Mouse (Mus musculus): ENCODE data around the gene Slc25a51.

Slc25a51 gene

DNA sequence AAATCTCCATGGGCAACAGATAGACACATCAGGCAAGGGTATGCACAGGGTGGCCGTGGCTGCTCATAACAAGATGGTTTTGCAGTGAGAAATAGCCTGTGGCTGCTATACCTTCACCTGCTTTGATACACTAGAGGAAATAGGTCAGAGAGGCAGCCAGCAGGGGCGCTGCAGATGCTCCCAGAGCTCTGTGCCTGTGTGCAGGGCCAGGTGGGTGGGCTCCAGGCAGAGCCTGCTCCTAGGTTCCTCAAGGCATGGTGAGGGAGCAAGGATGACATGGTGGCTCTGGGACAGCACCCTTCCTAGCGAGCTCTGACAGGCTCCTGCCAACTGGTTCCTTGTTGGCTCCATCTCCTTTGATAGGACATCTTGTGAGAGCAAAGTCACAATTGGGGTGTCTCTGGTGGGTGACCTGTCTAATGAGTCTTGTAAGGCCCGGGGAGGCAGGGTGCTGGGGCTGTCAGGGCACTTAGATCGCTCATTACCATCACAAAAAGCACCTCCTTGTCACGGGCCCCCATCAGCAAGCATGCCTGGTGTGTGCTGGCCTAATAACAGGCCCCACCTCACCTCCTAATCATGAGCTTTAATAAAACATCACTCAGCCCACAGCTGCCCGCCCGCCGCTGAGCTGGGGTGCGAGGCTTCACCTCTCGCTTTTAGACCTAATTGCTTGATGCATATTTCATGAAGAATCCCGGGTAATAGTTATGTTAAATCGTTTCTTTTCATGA is 18.3 kb upstream of the Slc25a51 start:
- in situ Hi-C loops (cut with MseI, MboI) = loop anchor here in 1 of 2 experiments (10.0 kb wide), 2 partner anchors 98 to 188 kb away; no protein-coding TSS in a partner anchor

GRCm38 (mm10) chr4:45423406-45423805 is 14.8 kb upstream of the Slc25a51 start:
- in situ Hi-C loops (cut with MseI, MboI) = loop anchor here in 1 of 2 experiments (10.0 to 25.0 kb wide), 3 partner anchors 101 to 389 kb away; no protein-coding TSS in a partner anchor

- in situ Hi-C loops (cut with MseI, MboI) = loop anchor here in 1 of 2 experiments (10.0 to 25.0 kb wide), 3 partner anchors 102 to 390 kb away; no protein-coding TSS in a partner anchor
These were observed 14.1 kb upstream of the Slc25a51 start for GRCm38 (mm10) chr4:45422640-45423039.

DNA sequence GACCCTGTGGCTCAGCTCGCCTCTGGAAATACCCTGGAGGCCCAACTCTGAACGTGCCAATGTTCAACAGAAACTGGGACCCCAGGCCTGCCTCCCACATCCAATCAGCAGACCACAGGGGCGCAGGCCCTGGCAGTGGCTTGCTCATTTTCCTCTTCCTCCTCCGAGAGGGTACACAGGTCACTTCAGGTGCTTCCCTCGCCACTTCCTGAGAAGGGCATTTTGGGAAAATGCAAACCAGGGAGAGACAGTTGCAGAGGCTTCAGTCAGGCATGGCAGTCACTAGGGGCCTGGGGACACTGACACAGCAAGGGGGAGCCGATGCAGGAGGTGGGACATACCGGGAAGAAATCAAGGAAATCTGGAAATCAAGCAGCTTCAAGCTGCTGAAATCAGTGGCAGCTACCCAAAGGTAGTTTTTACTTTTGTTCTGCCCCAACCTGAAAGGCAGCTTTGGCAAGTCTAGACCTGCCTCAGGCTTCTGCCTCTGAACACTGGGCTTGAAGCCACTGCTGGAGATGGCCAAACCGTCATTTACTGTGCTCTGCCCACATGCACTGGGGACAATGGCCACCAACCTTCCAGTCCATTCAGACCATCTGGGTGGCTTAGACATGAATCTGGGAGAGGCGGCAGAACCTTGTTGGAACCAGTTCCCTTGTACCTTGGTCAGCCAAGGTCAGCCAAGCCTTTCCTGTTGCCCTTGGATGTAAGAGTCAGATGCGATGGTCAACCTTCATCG is 13.1 kb upstream of the Slc25a51 start:
- in situ Hi-C loops (cut with MseI, MboI) = loop anchor here in 1 of 2 experiments (10.0 to 25.0 kb wide), 3 partner anchors 103 to 391 kb away; no protein-coding TSS in a partner anchor

GRCm38 (mm10) chr4:45420733-45421132 is 12.2 kb upstream of the Slc25a51 start:
- in situ Hi-C loops (cut with MseI, MboI) = loop anchor here in 1 of 2 experiments (10.0 to 25.0 kb wide), 3 partner anchors 104 to 392 kb away; no protein-coding TSS in a partner anchor

GRCm38 (mm10) chr4:45419051-45419450 is 10.5 kb upstream of the Slc25a51 start:
- in situ Hi-C loops (cut with MseI, MboI) = loop anchor here (5.0 to 25.0 kb wide), 3 partner anchors 113 to 393 kb away; partner anchors contain the start of gene Shb (in 1 of the 2)

GRCm38 (mm10) chr4:45418229-45418950 is 9.8 kb upstream of the Slc25a51 start:
- in situ Hi-C loops (cut with MseI, MboI) = loop anchor here (5.0 to 25.0 kb wide), 3 partner anchors 114 to 394 kb away; partner anchors contain the start of gene Shb (in 1 of the 2)

DNA sequence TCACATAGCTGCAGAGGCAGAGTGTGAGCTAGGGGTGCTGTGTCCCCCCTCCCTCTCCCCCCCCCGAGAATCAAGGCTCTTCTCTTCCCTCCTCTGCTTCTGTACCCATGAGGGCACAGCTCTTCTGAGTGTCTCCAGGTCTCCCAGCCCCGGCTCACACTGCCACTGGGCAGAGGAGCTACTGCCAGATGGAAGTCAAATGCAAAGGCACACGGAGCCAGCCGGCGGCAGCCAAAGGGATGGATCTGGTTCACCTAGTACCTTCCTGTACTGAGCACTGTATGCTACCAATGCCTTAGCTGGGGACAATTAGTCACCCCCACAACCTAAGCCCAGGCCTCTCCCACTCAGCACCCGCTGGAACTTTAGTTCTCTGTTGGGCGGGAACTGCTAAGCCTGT is 7.7 kb upstream of the Slc25a51 start:
- in situ Hi-C loops (cut with MseI, MboI) = loop anchor here (5.0 to 25.0 kb wide), 3 partner anchors 116 to 396 kb away; partner anchors contain the start of gene Shb (in 1 of the 2)

- in situ Hi-C loops (cut with MseI, MboI) = loop anchor here in 1 of 2 experiments (25.0 kb wide), 1 partner anchor 398 kb away; no protein-coding TSS in a partner anchor
These were observed 5.2 kb upstream of the Slc25a51 start for GRCm38 (mm10) chr4:45413674-45414338.

DNA sequence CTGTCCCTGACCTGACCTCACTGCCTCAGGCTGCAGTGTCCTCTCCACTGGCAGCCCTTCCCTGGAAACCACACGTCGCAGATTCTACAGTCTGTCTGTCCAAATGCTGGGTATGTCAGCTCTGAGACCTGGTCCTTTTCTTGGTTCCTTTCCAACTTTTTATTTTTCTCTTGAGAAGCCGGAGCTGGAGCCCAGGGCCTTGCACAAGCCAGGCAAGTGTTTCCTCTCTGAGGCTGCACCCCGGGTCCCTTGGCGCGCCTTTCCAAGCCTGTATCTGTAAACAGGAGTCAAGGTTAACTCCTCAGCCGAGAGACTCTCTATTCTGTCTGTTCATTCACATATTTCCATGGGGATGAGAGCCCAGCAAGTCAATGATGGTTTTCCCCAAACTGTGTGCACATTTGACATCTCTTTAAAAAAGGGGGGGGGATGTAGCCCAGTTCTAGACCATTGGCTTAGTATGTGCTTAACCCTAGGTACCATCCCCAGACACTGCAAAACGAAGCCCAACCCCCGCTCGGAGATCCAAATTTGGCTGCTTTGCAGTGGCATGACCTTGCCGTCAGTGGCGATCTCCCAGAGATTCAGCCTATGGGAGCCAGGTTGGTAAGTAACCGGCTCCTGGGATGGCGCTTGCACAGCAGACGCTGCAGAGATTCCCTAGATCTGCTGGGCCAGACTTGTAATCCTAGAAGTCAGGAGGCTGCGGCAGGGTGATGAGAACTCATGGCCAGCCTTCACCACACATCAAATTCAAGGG is 4.0 kb upstream of the Slc25a51 start:
- in situ Hi-C loops (cut with MseI, MboI) = loop anchor here in 1 of 2 experiments (25.0 kb wide), 1 partner anchor 400 kb away; no protein-coding TSS in a partner anchor

- in situ Hi-C loops (cut with MseI, MboI) = loop anchor here in 1 of 2 experiments (25.0 kb wide), 1 partner anchor 401 kb away; no protein-coding TSS in a partner anchor
These were observed 2.7 kb upstream of the Slc25a51 start for GRCm38 (mm10) chr4:45411181-45411790.

DNA sequence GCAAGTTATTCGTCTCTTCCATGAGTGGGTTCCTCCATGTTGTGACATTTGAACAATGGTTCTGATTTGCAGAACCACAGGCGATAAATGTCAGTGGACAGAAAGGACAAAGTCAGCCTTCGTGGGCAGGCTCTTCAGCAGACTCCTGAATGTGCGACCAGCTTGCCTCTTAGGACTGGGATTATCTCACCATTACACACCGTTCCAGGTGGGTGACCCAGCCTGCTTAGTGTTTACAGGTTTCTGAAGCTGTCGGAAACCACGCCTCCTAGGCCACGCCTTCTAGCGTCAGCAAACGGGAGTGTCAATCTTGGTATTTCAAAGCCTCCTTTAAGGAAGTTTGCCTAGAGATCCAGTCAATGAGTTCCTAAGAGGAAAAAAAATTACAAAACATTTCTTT is 704 bp upstream of the Slc25a51 start:
- in situ Hi-C loops (cut with MseI, MboI) = loop anchor here in 1 of 2 experiments (25.0 kb wide), 1 partner anchor 403 kb away; no protein-coding TSS in a partner anchor

DNA sequence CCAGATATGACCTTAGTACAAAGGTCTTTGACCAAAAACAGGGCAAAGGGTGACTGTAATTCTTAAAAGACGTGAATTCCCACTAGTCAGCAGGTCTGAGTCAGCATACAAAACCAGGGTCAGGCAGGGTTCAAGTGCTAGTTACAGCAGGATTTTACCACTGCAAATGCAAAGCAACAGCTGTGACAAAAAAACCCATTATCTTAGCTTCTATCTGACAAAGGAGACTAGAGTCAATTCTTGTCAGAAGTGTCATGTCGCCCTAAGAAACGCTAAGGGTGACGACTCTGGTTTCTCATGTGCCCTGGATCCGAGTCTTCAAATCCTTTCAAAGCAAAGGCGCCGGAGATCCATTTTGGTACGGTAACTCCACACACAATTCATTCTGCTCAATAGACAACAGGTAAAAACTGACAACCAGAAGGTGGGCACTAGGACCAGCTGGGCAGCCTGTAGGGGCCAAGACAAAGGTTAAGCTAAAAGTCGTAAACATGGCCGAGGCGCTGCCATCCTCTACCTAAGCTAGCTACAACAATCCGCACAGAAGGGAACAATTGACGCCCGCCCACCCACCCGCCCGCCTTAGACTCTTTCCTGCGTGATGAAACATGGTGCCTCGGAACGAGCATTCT is 747 bp downstream of the Slc25a51 start:
- in situ Hi-C loops (cut with MseI, MboI) = loop anchor here in 1 of 2 experiments (25.0 kb wide), 1 partner anchor 404 kb away; no protein-coding TSS in a partner anchor

GRCm38 (mm10) chr4:45407001-45407702 is 1.4 kb downstream of the Slc25a51 start:
- in situ Hi-C loops (cut with MseI, MboI) = loop anchor here in 1 of 2 experiments (25.0 kb wide), 1 partner anchor 405 kb away; no protein-coding TSS in a partner anchor

DNA sequence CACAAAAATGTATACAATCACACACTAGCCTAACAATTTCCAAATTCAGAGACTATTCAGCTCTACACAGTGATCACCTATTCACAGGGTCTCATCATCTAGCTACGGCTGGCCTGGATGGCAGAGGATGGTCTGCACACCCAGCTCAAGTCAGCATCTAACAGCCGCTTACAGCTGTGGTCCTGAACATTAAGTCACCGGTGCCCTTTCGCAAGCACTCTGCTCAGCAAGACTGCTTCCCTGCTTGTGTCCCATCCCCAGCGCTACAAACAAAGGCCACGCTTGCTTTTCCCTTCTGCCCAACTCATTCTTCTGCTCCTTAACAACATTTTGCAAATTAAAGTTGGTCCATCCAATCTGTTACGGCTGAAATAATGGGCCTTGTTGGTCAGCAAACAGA is 2.2 kb downstream of the Slc25a51 start:
- in situ Hi-C loops (cut with MseI, MboI) = loop anchor here in 1 of 2 experiments (25.0 kb wide), 1 partner anchor 406 kb away; no protein-coding TSS in a partner anchor

DNA sequence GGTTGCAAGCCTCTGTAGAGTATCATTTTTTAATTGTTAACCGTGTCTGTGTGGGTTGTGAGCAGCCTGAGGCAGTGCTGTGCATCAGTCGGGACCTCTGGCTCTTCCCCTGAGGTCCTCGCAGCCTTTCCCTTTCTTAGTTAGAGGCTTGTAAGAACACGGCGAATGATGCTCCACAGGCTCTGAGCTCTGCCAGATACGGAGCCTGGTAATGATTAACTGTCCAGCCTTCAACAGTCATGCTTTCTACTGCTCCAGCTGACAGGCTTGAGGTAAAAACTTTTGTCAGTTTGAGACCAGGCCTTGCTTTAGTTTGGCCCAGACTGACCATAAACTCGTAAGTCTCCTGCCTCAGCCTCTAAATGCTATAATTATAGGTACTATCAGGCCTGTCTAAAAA is 3.3 kb downstream of the Slc25a51 start:
- in situ Hi-C loops (cut with MseI, MboI) = loop anchor here in 1 of 2 experiments (25.0 kb wide), 1 partner anchor 407 kb away; no protein-coding TSS in a partner anchor

DNA sequence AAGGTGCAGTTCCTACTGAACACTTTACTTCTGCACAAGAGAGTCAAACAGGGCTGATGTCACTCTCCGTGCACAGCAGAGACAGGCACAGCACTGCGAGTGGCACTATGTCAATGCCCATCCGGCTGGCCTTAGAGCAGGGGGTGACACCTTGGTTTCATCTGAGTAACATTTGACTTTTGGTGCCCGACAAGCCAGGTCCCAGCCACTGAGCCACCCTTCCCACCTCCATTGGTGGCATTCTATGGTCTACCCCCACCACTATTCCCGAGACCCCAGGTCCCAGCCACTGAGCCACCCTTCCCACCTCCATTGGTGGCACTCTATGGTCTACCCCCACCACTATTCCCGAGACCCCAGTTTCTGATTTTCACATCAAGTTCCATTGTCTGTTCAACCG is 4.5 kb downstream of the Slc25a51 start:
- in situ Hi-C loops (cut with MseI, MboI) = loop anchor here in 1 of 2 experiments (25.0 kb wide), 1 partner anchor 408 kb away; no protein-coding TSS in a partner anchor

GRCm38 (mm10) chr4:45403499-45403878 is 5.1 kb downstream of the Slc25a51 start:
- in situ Hi-C loops (cut with MseI, MboI) = loop anchor here in 1 of 2 experiments (25.0 kb wide), 1 partner anchor 409 kb away; no protein-coding TSS in a partner anchor

All from mouse trophoblast stem cell (cell line).